Mouse (Mus musculus) spleen, embryonic (tissue): Measurements from ENCODE around the gene Syt8.

Experiments
- CTCF ChIA-PET: fragments of 350-600 bp; sonication (Branson Sonifier 250); formaldehyde crosslinking; loops from one replicate; lab custom pipeline; 2022; lab: Charles Lee

Syt8 gene

DNA sequence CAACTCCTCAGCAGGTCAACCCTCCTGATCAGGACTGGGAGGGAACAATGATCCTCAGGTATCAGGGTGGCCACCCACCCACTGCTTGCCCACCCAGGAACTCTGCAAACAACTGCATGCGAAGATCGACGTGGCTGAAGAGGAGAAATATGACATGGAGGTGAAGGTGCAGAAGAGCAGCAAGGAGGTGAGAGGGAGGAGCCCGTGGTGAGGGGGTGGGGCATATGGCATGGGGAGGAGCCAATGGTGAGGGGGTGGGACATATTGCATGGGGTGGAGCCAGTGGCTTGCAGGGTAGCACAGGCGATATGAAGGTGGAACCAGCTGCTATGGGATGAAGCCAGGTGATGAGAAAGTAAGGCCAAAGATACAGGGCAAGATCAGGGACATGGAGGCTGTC lies 8.8 kb downstream of the Syt8 start:
- CTCF ChIA-PET: interaction anchor here (0.6 kb wide), 1 partner anchor 17 kb away, joined by 6 read pairs; the partner anchor contains the start of gene Lsp1

DNA sequence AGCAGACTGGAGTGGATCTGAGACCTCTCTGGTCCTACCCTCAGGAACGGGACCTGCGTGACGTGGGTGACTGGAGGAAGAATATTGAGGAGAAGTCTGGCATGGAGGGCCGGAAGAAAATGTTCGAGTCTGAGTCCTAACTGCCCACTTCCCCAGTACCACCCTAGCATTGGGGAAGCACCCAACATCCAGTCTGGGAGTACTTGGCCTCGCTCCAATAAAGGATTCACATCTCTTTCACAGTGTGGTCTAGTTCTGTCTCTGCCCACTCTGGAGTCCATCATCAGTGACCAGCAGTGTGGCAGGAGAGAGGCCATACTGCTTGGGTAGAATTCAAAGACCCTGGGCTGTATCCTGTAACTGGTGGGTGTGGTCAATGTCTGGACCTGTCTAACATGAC lies 9.5 kb downstream of the Syt8 start:
- CTCF ChIA-PET: no interaction called here

GRCm38 (mm10) chr7:142445324-142445723 lies 10.7 kb downstream of the Syt8 start:
- CTCF ChIA-PET: interaction anchor here (1.3 kb wide), 1 partner anchor 50 kb away, joined by 4 read pairs; no protein-coding TSS in a partner anchor

- CTCF ChIA-PET: no interaction called here
These were observed 11.6 kb downstream of the Syt8 start for GRCm38 (mm10) chr7:142446264-142446663.

GRCm38 (mm10) chr7:142449038-142449617 lies 14.5 kb downstream of the Syt8 start:
- CTCF ChIA-PET: interaction anchor here (0.9 kb wide), 1 partner anchor 115 kb away, joined by 3 read pairs; no protein-coding TSS in a partner anchor

DNA sequence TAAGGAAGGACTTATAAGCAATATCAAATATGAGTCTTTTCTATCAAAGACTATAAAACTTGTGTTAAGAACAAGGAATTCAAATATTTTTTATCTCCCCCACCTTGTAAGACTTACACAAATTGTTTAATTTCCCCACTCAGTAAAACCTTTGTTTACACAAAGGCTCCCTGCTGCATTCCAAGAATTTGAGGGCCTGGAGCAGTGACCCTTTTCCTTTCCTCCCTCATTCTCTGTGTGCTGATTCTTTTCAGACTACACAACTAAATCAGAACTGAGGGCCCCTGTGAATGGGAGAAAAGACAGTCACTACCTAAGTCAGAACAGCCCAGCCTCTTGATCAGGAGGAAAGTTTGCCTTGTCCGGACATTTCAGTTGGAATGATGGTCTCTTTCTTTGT lies 20.1 kb downstream of the Syt8 start:
- CTCF ChIA-PET: no interaction called here

DNA sequence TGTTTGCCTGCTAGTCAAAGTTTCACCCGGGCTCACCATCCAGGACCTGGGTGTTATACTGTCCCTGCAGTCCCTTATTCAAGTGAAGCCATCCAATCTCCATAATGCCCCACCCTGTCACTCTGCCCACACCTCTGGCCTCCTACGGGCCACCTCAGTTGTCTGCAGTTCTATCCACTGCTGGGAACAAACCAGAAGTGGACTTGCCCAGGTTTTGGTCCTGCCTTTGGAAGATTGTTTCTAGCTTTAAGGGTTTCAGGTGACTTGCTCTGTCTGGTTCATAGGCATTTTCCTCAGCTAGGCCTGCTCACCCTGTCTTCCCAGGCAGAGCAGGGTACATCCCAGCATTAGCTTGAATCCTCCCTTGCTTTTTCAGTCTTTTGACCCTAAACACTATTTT lies 20.6 kb downstream of the Syt8 start:
- CTCF ChIA-PET: no interaction called here

- CTCF ChIA-PET: no interaction called here
These were observed 22.2 kb downstream of the Syt8 start for GRCm38 (mm10) chr7:142456806-142457205.

DNA sequence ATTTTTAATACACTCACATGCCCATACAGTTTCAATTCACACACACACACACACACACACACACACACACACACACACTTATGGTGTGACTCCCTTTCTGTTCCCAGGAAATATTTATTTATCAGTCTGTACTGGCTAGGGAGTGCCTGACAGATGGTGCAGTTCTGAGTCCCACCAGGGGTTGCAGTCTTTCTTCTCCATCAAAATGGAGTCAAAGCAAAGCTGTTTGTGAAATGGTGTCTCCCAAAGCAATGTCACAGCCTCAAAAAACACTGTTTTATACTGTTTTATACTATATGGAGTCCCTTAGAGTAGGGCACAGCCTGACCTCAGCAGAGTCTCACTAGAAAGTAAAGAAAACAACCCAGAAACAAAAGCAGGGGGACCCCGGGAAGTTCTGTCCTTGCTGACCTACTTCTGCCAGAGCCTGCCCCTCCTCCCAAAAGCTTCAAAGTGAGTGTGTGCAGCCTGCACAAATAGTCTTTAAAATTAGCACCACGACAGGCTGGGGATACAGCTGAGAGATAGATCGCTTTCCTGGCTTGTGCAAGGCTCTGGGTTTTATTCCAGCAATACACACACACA lies 22.7 kb downstream of the Syt8 start:
- CTCF ChIA-PET: no interaction called here

DNA sequence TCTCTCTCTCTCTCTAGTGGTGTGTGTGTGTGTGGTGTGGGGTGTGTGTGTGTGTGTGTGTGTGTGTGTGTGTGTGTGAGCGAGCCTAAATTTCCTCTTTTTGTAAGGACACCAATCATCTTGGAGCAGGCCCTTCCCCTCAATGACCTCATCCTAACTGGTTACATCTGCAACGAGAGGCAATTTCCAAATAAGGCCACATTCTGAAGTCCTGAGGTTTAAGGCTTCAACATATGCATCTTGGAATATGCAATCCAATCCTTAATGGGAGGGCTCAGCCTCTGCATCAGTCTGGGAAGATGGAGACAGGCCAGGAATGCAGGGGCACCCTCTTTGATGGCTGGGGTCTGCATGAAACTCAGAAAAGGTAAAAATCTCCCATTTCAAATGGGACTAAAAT lies 23.4 kb downstream of the Syt8 start:
- CTCF ChIA-PET: interaction anchor here (0.8 kb wide), 1 partner anchor 45 kb away, joined by 13 read pairs; no protein-coding TSS in a partner anchor

DNA sequence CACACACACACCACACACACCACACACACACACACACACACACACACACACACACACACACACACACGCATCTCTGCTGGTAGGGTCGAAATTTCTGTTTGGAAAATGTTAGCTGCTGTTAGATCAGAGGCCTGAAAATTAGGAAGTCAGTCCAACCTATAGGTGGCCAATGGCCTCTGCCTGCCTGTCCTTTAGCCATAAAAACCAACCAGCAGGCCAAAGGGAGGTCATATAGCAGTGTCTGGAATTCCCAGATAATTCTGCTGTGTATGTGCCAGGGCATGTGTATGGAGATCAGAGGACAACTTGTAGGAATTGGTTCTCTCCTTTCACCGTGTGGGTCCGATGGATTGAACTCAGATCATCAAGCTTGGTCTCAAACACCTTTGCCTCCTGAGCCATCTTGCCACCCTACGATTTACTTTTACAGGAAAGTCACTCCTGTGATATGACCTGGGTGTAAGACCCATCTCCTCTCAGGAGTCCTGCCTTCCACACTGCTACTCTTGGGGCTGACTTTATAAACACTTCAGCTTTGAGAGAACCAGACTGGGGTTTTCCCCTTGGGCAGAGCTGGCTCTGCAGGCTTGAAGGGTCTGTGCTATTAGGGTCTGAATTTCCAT lies 24.1 kb downstream of the Syt8 start:
- CTCF ChIA-PET: interaction anchor here (0.8 to 1.3 kb wide), 2 partner anchors 18 to 46 kb away, joined by 5 to 13 read pairs; no protein-coding TSS in a partner anchor

- CTCF ChIA-PET: interaction anchor here (1.3 kb wide), 1 partner anchor 19 kb away, joined by 5 read pairs; no protein-coding TSS in a partner anchor
These were observed 24.6 kb downstream of the Syt8 start for GRCm38 (mm10) chr7:142459299-142459691.

DNA sequence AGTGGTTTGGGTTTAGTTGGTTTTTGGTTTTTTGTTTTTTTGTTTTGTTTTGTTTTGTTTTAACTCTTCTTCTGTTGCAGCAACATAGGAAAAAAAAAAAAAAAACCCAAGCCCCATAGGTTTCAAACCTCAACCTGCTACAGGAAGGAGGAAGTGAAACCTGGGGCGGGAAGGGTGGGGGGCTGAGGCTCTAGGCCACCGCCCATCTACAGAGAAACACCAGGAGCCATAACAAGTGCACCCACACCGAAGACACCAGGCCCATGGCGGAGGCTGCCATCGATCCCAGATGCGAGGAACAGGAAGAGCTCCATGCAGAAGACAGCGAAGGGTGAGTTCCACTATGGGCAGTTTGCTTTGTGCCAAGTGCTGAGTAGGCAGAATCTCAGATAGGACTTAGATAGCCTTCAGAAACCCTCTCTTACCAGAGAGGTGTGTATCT lies 26.0 kb downstream of the Syt8 start, which contains the start of gene Lsp1:
Lsp1 (plus strand) TSS at position 174 of the 442 bp plus-strand sequence.
- CTCF ChIA-PET: interaction anchor here (0.6 to 1.0 kb wide), 4 partner anchors 12 to 1476 kb away, joined by 3 to 7 read pairs (median 6); no protein-coding TSS in a partner anchor

GRCm38 (mm10) chr7:142461446-142461845 lies 26.8 kb downstream of the Syt8 start:
- CTCF ChIA-PET: no interaction called here

GRCm38 (mm10) chr7:142462190-142462589 lies 27.5 kb downstream of the Syt8 start:
- CTCF ChIA-PET: interaction anchor here (0.7 kb wide), 1 partner anchor 1246 kb away, joined by 3 read pairs; the partner anchor contains the start of gene Rassf7

DNA sequence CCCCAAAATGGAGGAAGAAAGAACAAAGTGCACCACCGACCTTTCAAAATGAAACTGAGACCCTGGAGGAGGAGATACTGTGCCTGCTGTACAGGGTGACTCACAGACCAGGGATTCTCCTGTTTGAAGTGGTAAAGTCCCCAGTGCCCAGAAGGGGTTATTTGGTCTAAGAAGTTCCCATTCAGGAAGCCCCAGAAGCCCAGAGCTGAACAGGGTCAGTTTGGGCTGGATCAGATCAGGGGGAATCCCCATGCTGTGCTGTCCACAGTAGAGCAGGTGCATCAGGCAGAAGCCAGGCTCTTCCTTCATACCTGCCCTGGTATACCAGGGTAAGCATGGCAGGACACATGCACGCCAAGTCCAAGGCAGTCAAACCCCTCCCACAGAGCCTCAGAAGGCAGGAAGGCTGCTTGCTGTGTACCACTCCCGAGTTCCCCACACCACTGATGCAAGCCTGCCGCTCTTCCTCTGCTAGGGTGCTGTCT lies 28.0 kb downstream of the Syt8 start:
- CTCF ChIA-PET: interaction anchor here (0.7 kb wide), 1 partner anchor 1247 kb away, joined by 3 read pairs; the partner anchor contains the start of gene Rassf7

GRCm38 (mm10) chr7:142470171-142470691 lies 35.6 kb downstream of the Syt8 start:
- CTCF ChIA-PET: no interaction called here

DNA sequence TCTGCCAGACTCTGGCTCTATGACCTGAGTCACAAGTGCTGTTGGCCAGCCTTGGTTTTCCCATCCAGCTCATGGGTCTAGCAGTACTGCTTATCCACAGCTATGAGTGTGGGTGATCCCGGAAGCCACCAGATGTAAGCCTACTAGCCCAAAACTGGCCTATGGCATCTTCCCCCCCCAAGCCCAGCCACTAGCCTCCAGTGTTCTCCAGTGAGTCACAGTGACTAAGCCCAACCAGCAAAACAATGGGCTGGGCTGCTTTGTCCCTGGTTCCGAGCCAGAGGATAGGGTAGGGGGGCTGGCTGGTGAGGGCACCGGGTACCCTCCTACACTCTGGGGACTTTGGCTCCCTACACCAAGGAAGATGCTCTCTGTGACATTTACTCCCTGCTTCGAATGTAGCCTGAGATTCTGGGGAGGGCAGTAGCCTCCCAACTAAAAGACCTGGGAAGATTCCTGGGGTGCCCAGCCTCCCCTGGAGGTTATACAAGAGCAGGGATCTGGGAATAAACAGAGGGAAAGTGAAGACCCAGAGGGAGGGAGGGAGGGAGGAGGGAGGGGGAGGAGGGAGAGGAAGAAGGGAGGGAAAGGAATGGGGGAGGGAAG lies 36.3 kb downstream of the Syt8 start:
- CTCF ChIA-PET: no interaction called here

- CTCF ChIA-PET: no interaction called here
These were observed 36.8 kb downstream of the Syt8 start for GRCm38 (mm10) chr7:142471414-142471861.

DNA sequence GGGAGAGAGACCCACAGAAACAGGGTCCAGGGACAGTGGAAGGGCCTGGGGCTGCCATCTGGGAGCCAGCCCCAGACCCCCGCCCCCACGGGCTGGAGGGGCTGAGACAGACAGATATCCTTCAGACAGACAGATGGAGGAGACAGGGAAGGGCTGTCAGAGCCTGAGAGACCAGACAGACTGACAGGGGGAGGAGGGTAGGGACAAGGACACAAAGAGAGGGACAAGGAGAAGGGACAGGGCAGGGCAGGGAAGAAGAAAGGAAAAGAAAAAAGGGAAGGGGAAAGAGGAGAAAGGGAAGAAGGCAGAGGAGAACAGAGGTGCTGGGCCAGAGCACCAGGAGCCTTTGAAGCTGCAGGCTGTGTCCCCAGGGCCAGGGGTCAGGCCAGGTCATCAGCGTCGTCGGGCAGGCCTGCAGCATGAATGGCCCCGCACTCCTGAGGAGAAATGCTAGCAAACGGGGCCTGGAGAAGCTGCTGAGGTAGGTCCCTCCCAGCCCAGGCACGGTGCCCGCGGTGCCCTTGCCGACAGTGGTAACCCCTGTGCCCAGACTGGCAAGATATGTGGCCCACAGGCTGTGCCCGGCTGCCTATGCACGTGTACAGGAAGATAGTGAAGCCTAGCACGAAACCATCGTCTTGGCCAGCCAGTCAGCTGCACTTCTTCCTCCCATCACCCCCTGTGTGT lies 37.4 kb downstream of the Syt8 start:
- CTCF ChIA-PET: interaction anchor here (0.5 kb wide), 1 partner anchor 13 kb away, joined by 3 read pairs; no protein-coding TSS in a partner anchor
